Mouse (Mus musculus): ENCODE results near the gene Gfi1b. TPM values are rescaled to one million over a fixed set of nuclear protein-coding genes. Genes with fewer than 3 reads are reported as not detected.

Gfi1b gene
- polyA plus RNA-seq, 2 experiments, result 72.5 to 89.2 TPM

DNA sequence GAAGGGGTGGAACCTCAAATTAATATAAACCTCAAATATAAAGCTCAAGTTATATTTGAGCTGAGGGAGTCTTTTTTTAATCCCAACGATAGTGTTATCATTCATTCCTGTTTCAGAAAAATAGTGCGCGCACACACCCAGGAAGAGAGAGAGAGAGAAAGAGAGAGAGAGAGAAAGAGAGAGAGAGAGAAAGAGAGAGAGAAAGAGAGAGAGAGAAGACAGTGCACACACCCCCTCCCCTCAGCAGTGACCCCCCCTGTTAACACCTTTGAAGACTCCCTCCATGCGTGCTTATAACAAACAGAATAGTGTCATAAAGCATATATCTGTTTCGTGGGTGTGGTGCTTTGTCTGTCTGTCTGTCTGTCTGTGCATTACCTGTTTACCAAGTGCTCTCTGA is 18.2 kb downstream of the Gfi1b start:
- Histone ChIP-seq H3K9me3 (ENCODE audit: control insufficient read depth, low read length) (no peaks in the 10 kb centered on the region), H3K27me3 (ENCODE audit: control insufficient read depth, insufficient read depth, low read length) (no peaks in the 10 kb centered on the region), H3K4me3 (ENCODE audit: insufficient read depth in 1 of 2, low read depth in 2 of 2, low read length in 2 of 2) (no peak overlapping the region), H3K9ac (replicated peaks) (peak overlapping the region; percentile 40; the same call in 1 of the 2 replicates), H3K27ac (peak overlapping the region; percentile 98), H3K36me3 (replicated peaks; ENCODE audit: control insufficient read depth, insufficient read depth, low read depth) (peaks cover 4% of the 10 kb centered on the region), H3K4me2 (ENCODE audit: low read depth) (no peak overlapping the region), H3K4me1 (replicated peaks; ENCODE audit: control insufficient read depth in 2 of 2, insufficient read depth in 2 of 2, low read length in 1 of 2) (peaks cover 73 to 76% of the 10 kb centered on the region in 2 experiments)
- WGBS (ENCODE audit: insufficient replicate concordance), result 32% methylated on average over 5 of the region's 5 CpGs
- no peak for TF ChIP-seq CTCF (IDR thresholded peaks at IDR 0.05; ENCODE audit: low read depth)
- no peak for TF ChIP-seq EP300 (IDR thresholded peaks at IDR 0.05; ENCODE audit: low read depth)
- DNase-seq (ENCODE audit: low read depth in 3 of 3, low spot score in 3 of 3) (no peak), ATAC-seq (ENCODE audit: insufficient read depth) (no peak)

DNA sequence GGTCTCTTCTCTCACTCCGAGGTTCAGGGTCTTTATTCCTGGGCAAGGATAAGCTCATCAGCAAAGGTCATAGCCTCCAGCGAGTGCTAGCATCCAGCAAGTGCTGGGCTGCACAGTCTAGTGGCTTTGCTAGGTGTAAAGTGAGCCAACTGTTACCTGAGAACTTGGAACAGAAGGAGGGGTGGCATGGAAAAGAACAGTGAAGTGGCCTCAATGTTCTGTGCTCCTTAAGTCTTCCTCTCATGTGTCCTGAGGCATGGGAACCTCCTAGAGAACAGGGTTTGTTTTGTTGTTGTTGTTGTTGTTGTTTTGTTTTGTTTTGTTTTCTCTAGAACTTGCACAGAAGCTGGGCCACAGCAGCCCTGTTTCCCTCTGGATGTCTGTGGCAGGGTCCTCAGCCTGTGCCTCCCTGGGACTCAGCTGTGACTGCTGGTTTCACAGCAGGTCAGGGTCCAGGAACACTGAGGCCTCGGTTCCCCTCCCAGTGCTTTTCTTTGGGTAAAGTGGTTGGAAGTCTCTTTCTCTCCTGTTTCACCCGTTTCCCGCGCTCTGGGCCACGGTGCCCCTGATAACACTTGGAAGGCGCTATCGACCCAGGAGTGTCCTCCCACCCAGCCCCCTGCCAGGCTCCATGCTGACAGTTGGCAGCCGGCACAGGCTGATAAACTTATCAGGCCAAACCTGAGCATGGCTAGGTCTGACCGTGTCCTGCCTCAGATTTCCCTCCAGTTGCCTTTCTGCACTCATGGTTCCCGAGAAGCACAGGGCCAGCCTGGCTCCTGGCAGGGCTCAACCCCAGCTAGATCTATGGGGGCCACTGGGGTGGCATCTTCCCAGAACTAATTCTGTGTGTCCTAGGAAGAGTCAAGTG is 19.8 kb downstream of the Gfi1b start:
- TF ChIP-seq EP300 (IDR thresholded peaks at IDR 0.05; ENCODE audit: low read depth) (peak; percentile 100), CTCF (IDR thresholded peaks at IDR 0.05; ENCODE audit: low read depth) (no peak)
- peak overlapping the region; percentile 54 for H3K4me2 ChIP-seq (ENCODE audit: low read depth)
- H3K27ac ChIP-seq, result peak overlapping the region; percentile 98
- 6% methylated on average over 12 of the region's 12 CpGs for WGBS (ENCODE audit: insufficient replicate concordance)
- peak; percentile 92 to 96 (median 95) for DNase-seq (ENCODE audit: low read depth in 3 of 3, low spot score in 3 of 3)
- H3K9ac ChIP-seq (replicated peaks), result peak overlapping the region; percentile 84
- peaks cover 73 to 77% of the 10 kb centered on the region in 2 experiments for H3K4me1 ChIP-seq (replicated peaks; ENCODE audit: control insufficient read depth in 2 of 2, insufficient read depth in 2 of 2, low read length in 1 of 2)
- peak overlapping the region in 1 of 2 experiments; percentile 9; a peak in 2 of 4 replicates for H3K4me3 ChIP-seq (ENCODE audit: insufficient read depth in 1 of 2, low read depth in 2 of 2, low read length in 2 of 2)
- ATAC-seq (ENCODE audit: insufficient read depth), result peak; percentile 85
- no peaks in the 10 kb centered on the region for H3K9me3 ChIP-seq (ENCODE audit: control insufficient read depth, low read length)
- no peaks in the 10 kb centered on the region for H3K27me3 ChIP-seq (ENCODE audit: control insufficient read depth, insufficient read depth, low read length)
- no peaks in the 10 kb centered on the region for H3K36me3 ChIP-seq (replicated peaks; ENCODE audit: control insufficient read depth, insufficient read depth, low read depth)

DNA sequence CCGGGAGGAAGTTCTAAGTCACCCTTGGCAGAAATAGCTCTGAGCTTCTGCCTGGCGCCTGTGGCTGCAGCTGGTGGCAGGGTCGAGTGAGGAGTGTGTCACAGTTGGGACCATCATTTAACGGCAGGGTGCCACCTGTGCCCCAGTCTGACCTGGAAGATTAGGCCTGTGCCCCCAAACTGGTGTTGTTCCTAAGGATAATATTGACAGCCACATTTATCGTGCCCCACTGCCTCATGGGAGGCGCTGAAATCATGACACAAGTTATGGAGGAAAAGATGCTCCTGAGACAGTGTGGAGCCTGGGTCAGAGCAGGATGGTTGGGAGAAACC is 22.2 kb downstream of the Gfi1b start:
- Histone ChIP-seq H3K4me2 (ENCODE audit: low read depth) (peak overlapping the region; percentile 1; the same call in 1 of the 2 replicates), H3K9ac (replicated peaks) (peak overlapping the region; percentile 24), H3K27me3 (ENCODE audit: control insufficient read depth, insufficient read depth, low read length) (no peaks in the 10 kb centered on the region), H3K9me3 (ENCODE audit: control insufficient read depth, low read length) (no peaks in the 10 kb centered on the region), H3K36me3 (replicated peaks; ENCODE audit: control insufficient read depth, insufficient read depth, low read depth) (no peaks in the 10 kb centered on the region), H3K4me3 (ENCODE audit: insufficient read depth in 1 of 2, low read depth in 2 of 2, low read length in 2 of 2) (no peak overlapping the region), H3K27ac (peak overlapping the region; percentile 98), H3K4me1 (replicated peaks; ENCODE audit: control insufficient read depth in 2 of 2, insufficient read depth in 2 of 2, low read length in 1 of 2) (peaks cover 81 to 85% of the 10 kb centered on the region in 2 experiments)
- WGBS (ENCODE audit: insufficient replicate concordance), result 20% methylated on average over 6 of the region's 6 CpGs
- DNase-seq (ENCODE audit: low read depth in 3 of 3, low spot score in 3 of 3), result no peak
- 0 out of 2 replicates have a peak, but pooled peaks have one; percentile 48 for TF ChIP-seq EP300 (IDR thresholded peaks at IDR 0.05; ENCODE audit: low read depth)
- TF ChIP-seq CTCF (IDR thresholded peaks at IDR 0.05; ENCODE audit: low read depth), result no peak
- ATAC-seq (ENCODE audit: insufficient read depth), result no peak

DNA sequence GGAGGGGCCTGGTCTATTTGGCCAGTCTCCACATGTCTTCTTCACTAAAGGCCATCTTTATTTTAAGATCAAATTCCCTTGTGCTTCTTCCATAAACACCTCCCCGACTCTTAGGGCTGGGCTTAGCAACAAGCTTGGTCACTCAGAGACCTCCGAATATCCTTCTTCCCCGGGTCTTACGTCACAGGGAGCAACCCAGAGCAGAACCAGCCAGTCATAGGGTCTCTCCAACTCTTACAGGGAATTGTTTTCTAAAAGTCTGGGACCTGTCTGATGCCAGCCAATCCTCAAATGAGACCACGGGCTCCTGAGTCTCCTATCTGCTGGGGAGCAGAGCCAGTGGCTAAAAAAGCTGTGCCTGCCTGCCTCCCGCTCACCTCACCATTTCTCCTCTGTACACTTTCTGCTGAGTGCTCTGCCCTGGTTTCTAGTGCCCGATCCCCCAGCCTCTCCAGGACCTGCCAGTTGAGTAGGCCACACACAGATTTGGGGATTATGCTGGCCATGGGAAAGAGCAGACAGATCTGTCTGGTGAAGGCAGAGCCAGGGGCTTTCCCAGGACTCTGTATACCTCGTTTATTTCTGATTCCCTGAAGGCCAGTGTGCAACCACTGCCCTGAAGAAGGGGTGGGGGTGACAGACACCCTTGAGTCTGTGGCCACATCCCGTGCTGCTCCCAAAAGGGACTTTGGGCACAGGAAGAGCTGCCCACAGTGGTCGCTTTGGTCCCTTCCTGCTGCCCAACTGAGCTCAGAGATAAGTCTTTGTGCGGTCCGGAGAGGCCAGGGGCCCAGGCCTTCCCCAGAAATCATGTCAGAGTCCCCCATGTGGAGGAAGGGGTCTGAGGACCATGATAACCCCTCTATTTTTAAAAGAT is 22.9 kb downstream of the Gfi1b start:
- Histone ChIP-seq H3K27me3 (ENCODE audit: control insufficient read depth, insufficient read depth, low read length) (no peaks in the 10 kb centered on the region), H3K27ac (peak overlapping the region; percentile 98), H3K9me3 (ENCODE audit: control insufficient read depth, low read length) (no peaks in the 10 kb centered on the region), H3K36me3 (replicated peaks; ENCODE audit: control insufficient read depth, insufficient read depth, low read depth) (no peaks in the 10 kb centered on the region), H3K4me3 (ENCODE audit: insufficient read depth in 1 of 2, low read depth in 2 of 2, low read length in 2 of 2) (no peak overlapping the region), H3K9ac (replicated peaks) (peak overlapping the region; percentile 24), H3K4me1 (replicated peaks; ENCODE audit: control insufficient read depth in 2 of 2, insufficient read depth in 2 of 2, low read length in 1 of 2) (peaks cover 82 to 87% of the 10 kb centered on the region in 2 experiments), H3K4me2 (ENCODE audit: low read depth) (peak overlapping the region; percentile 55)
- no peak for DNase-seq (ENCODE audit: low read depth in 3 of 3, low spot score in 3 of 3)
- no peak for ATAC-seq (ENCODE audit: insufficient read depth)
- WGBS (ENCODE audit: insufficient replicate concordance), result 10% methylated on average over 12 of the region's 12 CpGs
- TF ChIP-seq CTCF (IDR thresholded peaks at IDR 0.05; ENCODE audit: low read depth) (no peak), EP300 (IDR thresholded peaks at IDR 0.05; ENCODE audit: low read depth) (no peak; the same call in 1 of the 2 replicates)
